Mouse (Mus musculus) ES-E14 (cell line): ENCODE results near the gene Morc2b. TPM values are rescaled to one million over a fixed set of nuclear protein-coding genes. Genes with fewer than 3 reads are reported as not detected.

Source experiments
- DNase-seq: peaks from one replicate; pipeline ENCODE4 v3.0.0-alpha.2; 2013; ENCODE audit warnings: low read depth, low spot score
- H3K27ac ChIP-seq: 2 replicates; pipeline ENCODE4 v1.5.1; 2012; ENCODE audit warnings: low read depth, mild to moderate bottlenecking, low read length, moderate library complexity, mixed read lengths; ENCODE audit not compliant: poor library complexity, insufficient read depth, severe bottlenecking
- H3K36me3 ChIP-seq: 2 replicates; pipeline ENCODE4 v1.6.1; 2012; ENCODE audit warnings: mild to moderate bottlenecking, low read length, moderate library complexity, mixed read lengths; ENCODE audit not compliant: control insufficient read depth, poor library complexity, insufficient read depth, severe bottlenecking
- H3K4me1 ChIP-seq, 2 experiments: fragments of 150-350 bp in 1 of 2; sonication (generic) in 1 of 2; 2 replicates each; pipeline ENCODE4 v1.6.1; 2012; ENCODE audit warnings: low read length in 2 of 2, mild to moderate bottlenecking in 1 of 2, mixed read lengths in 1 of 2; ENCODE audit not compliant: control insufficient read depth in 2 of 2, insufficient read depth in 2 of 2, poor library complexity in 1 of 2
- H3K4me3 ChIP-seq, 2 experiments: fragments of 150-350 bp in 1 of 2; sonication (generic) in 1 of 2; 2 replicates each; pipeline ENCODE4 v1.5.1; 2012; ENCODE audit warnings: low read length in 2 of 2, low read depth in 1 of 2, mild to moderate bottlenecking in 1 of 2, mixed read lengths in 1 of 2; ENCODE audit not compliant: insufficient read depth in 1 of 2, poor library complexity in 1 of 2, severe bottlenecking in 1 of 2
- H3K9ac ChIP-seq: 2 replicates; pipeline ENCODE4 v1.6.1; 2012; ENCODE audit warnings: low read depth, mild to moderate bottlenecking, low read length, mixed read lengths; ENCODE audit not compliant: poor library complexity, insufficient read depth, severe bottlenecking
- H3K9me3 ChIP-seq: fragments of 150-350 bp; sonication (generic); 2 replicates; pipeline ENCODE4 v1.6.1; 2012; ENCODE audit warnings: low read depth, mild to moderate bottlenecking, low read length; ENCODE audit not compliant: control insufficient read depth, insufficient read depth
- CHD2 ChIP-seq: IDR thresholded peaks from 2 replicates; pipeline ENCODE4 v1.6.1; 2014; ENCODE audit warnings: mild to moderate bottlenecking, low read depth, low read length, inconsistent platforms
- HCFC1 ChIP-seq: IDR thresholded peaks from 2 replicates; pipeline ENCODE4 v1.6.1; 2012; ENCODE audit warnings: low read length, inconsistent platforms, borderline replicate concordance; ENCODE audit not compliant: insufficient read depth
- MAFK ChIP-seq: IDR thresholded peaks from 2 replicates; pipeline ENCODE4 v1.6.1; 2014; ENCODE audit warnings: mild to moderate bottlenecking, low read depth, low read length, inconsistent platforms; ENCODE audit not compliant: insufficient read depth
- ZC3H11A ChIP-seq: IDR thresholded peaks from 2 replicates; pipeline ENCODE4 v1.6.1; 2012; ENCODE audit warnings: low read depth, mild to moderate bottlenecking, inconsistent platforms, low read length, borderline replicate concordance
- ZNF384 ChIP-seq: IDR thresholded peaks from 2 replicates; pipeline ENCODE4 v1.6.1; 2012; ENCODE audit warnings: low read depth, low read length, inconsistent platforms
- in situ Hi-C, 2 experiments: fragments of 600-800 bp; cut with MboI; formaldehyde crosslinking; loops; one replicate each; pipeline ENCODE4 v1.15.1; 2025; ENCODE audit warnings: low sequenced_read_pairs in 2 of 2, inconsistent platforms in 1 of 2; ENCODE audit not compliant: unreplicated experiment in 2 of 2
- total RNA-seq: library from RNA; depleted of rRNA; stranded (reverse); fragments of 300-350 nt; gene quantifications from 2 replicates; pipeline ENCODE4 v1.2.3, GENCODE M21; 2012; rRNA removed

The Morc2b gene
- total RNA-seq, 1 experiment = 0.22 TPM

DNA sequence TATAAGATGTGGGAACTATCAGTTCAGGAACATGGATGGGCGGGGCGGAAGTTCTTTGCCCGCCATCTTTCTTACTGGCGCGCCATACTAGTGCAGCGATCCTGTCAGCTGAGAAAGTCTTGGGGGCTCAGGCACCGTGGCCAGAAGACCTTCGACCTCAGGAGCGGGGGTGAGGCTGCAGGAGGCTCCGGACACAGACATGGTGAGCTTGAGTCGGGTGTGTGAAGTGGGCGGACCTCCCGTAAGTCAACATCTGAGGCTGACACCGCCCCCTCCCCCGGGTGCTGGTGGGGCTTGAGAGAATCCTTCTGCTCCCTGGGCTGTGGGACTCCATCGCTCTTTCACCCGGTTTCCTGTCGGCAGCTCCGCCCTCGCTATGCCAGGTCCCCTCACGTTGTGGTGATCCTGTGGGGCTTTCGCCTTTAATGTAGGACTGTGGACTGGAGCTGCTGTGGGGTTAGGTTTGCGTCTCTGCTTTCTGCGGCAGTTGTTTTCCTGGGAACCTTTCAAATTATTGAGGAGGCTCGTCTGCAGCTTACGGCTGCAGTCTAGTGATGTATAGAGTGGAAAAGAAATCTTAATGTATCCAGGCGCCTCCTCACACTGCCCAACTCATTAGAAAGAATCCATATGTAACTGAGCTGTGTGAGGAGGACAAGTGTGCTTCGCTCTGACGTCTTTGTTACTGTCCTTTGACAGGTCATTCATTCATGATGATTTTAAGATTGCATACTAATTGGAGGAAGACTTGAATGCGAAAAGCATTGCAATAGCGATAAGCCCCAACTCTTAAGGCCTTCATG, 46.9 kb downstream of the Morc2b start:
- Histone ChIP-seq H3K27ac (peak overlapping the region; percentile 59; the same call in 1 of the 2 replicates), H3K9me3 (no peaks in the 10 kb centered on the region), H3K4me1 (no peaks in the 10 kb centered on the region), H3K4me3 (peak overlapping the region; percentile 82 to 88), H3K36me3 (no peaks in the 10 kb centered on the region), H3K9ac (peak overlapping the region; percentile 75)
- DNase-seq = peak; percentile 53
- TF ChIP-seq HCFC1 (peak; percentile 83), CHD2 (no peak)
- in situ Hi-C loops = no loop called here

DNA sequence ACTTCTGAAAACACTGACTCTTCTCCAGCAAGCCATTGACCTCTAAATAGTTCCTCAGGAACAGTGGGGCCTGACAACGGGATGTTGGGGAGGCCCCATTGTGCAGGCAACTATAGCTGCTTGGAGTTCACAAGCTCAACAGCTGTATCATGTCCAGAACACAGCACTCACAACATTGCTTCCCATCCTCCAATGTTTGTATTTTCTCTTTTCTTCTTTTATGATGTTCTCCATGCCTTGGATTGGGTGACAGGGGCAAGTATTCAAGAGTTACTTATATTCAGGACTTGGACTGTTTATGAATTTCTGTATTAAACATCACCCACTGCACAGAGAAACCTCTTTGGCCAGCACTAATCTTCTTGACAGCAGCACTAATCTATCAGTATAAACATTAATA, 47.9 kb downstream of the Morc2b start:
- H3K36me3 ChIP-seq = no peaks in the 10 kb centered on the region
- in situ Hi-C loops = no loop called here
- H3K9ac ChIP-seq = no peak overlapping the region
- no peaks in the 10 kb centered on the region for H3K4me1 ChIP-seq
- H3K27ac ChIP-seq = no peak overlapping the region
- DNase-seq = no peak
- TF ChIP-seq CHD2 (no peak), MAFK (no peak)
- H3K9me3 ChIP-seq = no peaks in the 10 kb centered on the region
- H3K4me3 ChIP-seq = no peak overlapping the region

DNA sequence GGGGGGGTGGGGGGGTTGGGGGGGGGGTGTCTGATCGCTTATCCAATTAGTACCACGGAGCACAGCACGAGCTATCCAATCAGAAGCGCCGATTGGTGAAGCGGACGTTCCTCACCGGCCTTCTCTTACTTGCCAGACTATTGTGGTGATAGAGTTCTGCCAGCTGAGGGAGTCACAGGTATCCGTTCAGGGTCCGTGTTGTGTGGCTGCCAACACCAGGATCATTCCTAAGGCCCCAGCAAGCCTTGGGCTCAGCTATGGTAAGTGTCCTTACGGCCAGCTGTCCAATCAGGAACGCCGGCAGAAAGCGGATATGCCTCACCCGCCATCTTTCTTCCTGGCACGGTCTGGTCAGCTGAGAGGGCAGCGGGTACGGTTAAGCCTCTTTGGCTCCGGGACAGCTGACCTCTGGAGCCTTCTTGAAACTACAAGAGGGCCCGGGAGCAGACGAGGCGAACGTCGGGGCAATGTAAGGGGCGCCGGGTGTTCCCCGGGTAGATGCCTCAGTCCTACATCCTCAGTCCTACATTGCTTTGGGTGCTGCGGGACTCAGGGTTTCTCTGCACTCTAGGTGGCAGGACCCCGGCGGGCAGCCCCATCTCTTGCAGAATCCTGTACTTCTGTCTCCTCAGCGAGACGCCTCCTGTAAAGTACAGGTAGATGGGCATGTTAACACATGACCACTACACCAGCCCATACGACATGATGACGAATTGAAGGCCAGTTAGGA, 50.1 kb downstream of the Morc2b start, which contains the start of gene Zfp563:
Gene Zfp563 (plus strand): TSS at position 91 of the 730 bp plus-strand sequence.
- peak within 1 kb of the TSS; percentile 83 for H3K9ac ChIP-seq
- peak within 1 kb of the TSS; percentile 88 for H3K27ac ChIP-seq
- no peaks in the 10 kb centered on the region for H3K4me1 ChIP-seq
- in situ Hi-C loops = no loop called here
- TF ChIP-seq MAFK = no peak
- 0 out of 2 replicates have a peak, but pooled peaks have one; percentile 29 for TF ChIP-seq CHD2
- peak; percentile 79; the same call in 1 of the 2 replicates for TF ChIP-seq HCFC1
- DNase-seq = peak; percentile 56
- peak within 1 kb of the TSS; percentile 56 to 86 for H3K4me3 ChIP-seq
- no peaks in the 10 kb centered on the region for H3K36me3 ChIP-seq
- H3K9me3 ChIP-seq = no peaks in the 10 kb centered on the region

DNA sequence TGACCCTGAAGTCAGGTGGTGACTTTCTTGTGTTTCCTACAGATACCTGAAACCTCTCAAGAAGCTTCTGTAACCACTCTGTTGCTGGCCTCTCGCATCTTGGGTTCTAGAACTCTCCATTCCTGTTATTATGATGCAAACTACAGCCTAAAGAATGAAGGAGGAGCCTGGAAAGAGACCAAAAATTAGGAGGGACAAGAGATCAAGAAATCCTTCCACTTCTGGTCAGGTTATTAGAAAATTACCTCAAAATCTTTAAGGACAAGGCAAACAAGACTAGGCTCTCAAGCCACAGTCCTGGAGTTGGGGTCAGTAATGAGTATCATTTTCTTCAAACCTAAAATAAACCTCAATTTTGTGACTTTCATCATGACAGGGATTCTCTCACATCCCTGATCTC, 71.5 kb downstream of the Morc2b start, which contains the start of gene 4921501E09Rik:
Gene 4921501E09Rik (minus strand): TSS at position 101 of the 400 bp plus-strand sequence.
- TF ChIP-seq ZC3H11A (no peak), ZNF384 (no peak), MAFK (no peak)
- Histone ChIP-seq H3K27ac (no peak within 1 kb of the TSS), H3K4me1 (peaks cover 0 to 4% of the 10 kb centered on the region in 2 experiments; a peak in 1 of 4 replicates), H3K9ac (no peak within 1 kb of the TSS), H3K9me3 (no peaks in the 10 kb centered on the region), H3K36me3 (no peaks in the 10 kb centered on the region), H3K4me3 (no peak within 1 kb of the TSS)
- in situ Hi-C loops = no loop called here
- no peak for DNase-seq

Other genes with a start within 250 kb of the Morc2b start
- gene Zfp870, start 248.0 kb downstream of the Morc2b start, total RNA-seq = 9.5 and 9.9 TPM in 2 replicates
- gene Cyp4f14, start 222.3 kb downstream of the Morc2b start, total RNA-seq = 0.32 and 0.58 TPM in 2 replicates
- 15.2 and 28.9 TPM in 2 replicates for gene Cyp4f13, start 192.3 kb downstream of the Morc2b start, total RNA-seq
- 7.0 and 9.0 TPM in 2 replicates for gene Zfp472, start 173.9 kb downstream of the Morc2b start, total RNA-seq
- gene Zfp952, start 146.6 kb downstream of the Morc2b start, total RNA-seq = 4.2 and 4.3 TPM in 2 replicates
- gene Zfp763, start 106.3 kb downstream of the Morc2b start, total RNA-seq = 4.6 and 4.9 TPM in 2 replicates
- not detected in 2 replicates for gene 4921501E09Rik, start 71.6 kb downstream of the Morc2b start, total RNA-seq
- 3.1 and 4.0 TPM in 2 replicates for gene Zfp563, start 50.4 kb downstream of the Morc2b start, total RNA-seq
- gene Olfr55, start 28.8 kb upstream of the Morc2b start, total RNA-seq = not detected in 2 replicates
- gene Olfr239, start 51.6 kb upstream of the Morc2b start, total RNA-seq = not detected in 2 replicates
- 0.18 and 0.21 TPM in 2 replicates for gene Olfr1564, start 82.0 kb upstream of the Morc2b start, total RNA-seq
- gene Zfp955a, start 115.5 kb upstream of the Morc2b start, total RNA-seq = 12.4 and 14.5 TPM in 2 replicates
- gene Olfr63, start 125.0 kb upstream of the Morc2b start, total RNA-seq = not detected in 2 replicates
- 21.5 and 23.0 TPM in 2 replicates for gene Zfp955b, start 149.9 kb upstream of the Morc2b start, total RNA-seq
- 7.1 and 7.3 TPM in 2 replicates for gene Zfp81, start 219.2 kb upstream of the Morc2b start, total RNA-seq